Mouse (Mus musculus) ES-Bruce4 (cell line): Measurements from ENCODE around the gene Pex6. TPM values are rescaled to one million over a fixed set of nuclear protein-coding genes. Genes with fewer than 3 reads are reported as not detected.

Experiments used
- H3K27ac ChIP-seq: 2 replicates; pipeline ENCODE4 v1.5.1; 2012; ENCODE audit warnings: low read length, inconsistent platforms; ENCODE audit not compliant: insufficient read depth
- H3K27me3 ChIP-seq: 2 replicates; pipeline ENCODE4 v1.6.1; 2012; ENCODE audit warnings: mild to moderate bottlenecking, low read length, inconsistent platforms; ENCODE audit not compliant: control insufficient read depth, poor library complexity, insufficient read depth, severe bottlenecking
- H3K36me3 ChIP-seq: 2 replicates; pipeline ENCODE4 v1.6.1; 2012; ENCODE audit warnings: inconsistent platforms, mild to moderate bottlenecking, low read length, moderate library complexity; ENCODE audit not compliant: control insufficient read depth, poor library complexity, insufficient read depth, severe bottlenecking
- H3K4me1 ChIP-seq: one replicate; pipeline ENCODE4 v1.8.1; 2011; ENCODE audit warnings: low read length; ENCODE audit not compliant: control insufficient read depth, insufficient read depth
- H3K4me3 ChIP-seq: 2 replicates; pipeline ENCODE4 v1.5.1; 2011; ENCODE audit warnings: low read depth, mild to moderate bottlenecking, low read length
- H3K9ac ChIP-seq: 2 replicates; pipeline ENCODE4 v1.6.1; 2012; ENCODE audit warnings: low read depth, mild to moderate bottlenecking, inconsistent platforms; ENCODE audit not compliant: poor library complexity, severe bottlenecking
- H3K9me3 ChIP-seq: replicated peaks from 2 replicates; pipeline ENCODE4 v1.6.1; 2012; ENCODE audit warnings: mild to moderate bottlenecking, low read length, inconsistent platforms; ENCODE audit not compliant: control insufficient read depth, poor library complexity, insufficient read depth, severe bottlenecking
- CTCF ChIP-seq: IDR thresholded peaks from one replicate; pipeline ENCODE4 v1.8.1; 2011; ENCODE audit warnings: low read depth, low read length
- EP300 ChIP-seq: IDR thresholded peaks from 2 replicates; pipeline ENCODE4 v1.6.1; 2011; ENCODE audit warnings: low read depth, low read length; ENCODE audit not compliant: insufficient read depth
- POLR2A ChIP-seq: IDR thresholded peaks from one replicate; pipeline ENCODE4 v1.8.1; 2011; ENCODE audit warnings: low read length; ENCODE audit not compliant: insufficient read depth
- polyA plus RNA-seq: library from polyadenylated mRNA; stranded (reverse); fragments of >200 nt; gene quantifications from 2 replicates; pipeline ENCODE4 v1.2.4, GENCODE M21; 2011; ENCODE audit warnings: low read depth; ENCODE audit not compliant: missing spikeins, insufficient read depth, insufficient read length

The Pex6 gene
- polyA plus RNA-seq, 1 experiment: 13.4 TPM

DNA sequence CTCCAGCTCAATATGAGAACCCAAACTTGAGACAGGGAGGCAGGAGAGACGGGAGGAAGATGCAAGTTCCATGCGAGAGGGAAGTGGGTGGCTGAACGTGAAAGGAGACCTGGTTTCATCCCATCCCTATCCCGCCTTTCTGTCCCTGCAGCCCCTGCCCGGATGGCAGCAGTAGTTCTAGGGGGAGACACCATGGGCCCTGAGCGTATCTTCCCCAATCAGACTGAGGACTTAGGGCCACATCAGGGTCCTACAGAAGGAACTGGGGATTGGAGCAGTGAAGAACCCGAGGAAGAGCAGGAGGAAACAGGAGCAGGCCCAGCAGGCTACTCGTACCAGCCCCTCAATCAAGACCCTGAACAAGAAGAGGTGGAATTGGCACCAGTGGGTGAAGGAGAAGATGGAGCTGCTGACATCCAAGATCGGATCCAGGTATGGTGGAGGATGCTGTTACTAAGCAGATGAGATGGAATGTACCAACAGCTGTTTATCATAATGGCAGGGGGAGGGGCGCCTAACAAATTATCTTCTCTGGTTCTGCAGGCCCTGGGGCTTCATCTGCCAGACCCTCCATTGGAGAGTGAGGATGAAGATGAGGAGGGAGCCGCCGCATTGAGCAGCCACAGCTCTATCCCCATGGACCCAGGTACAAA lies 29.7 kb upstream of the Pex6 start:
- no peaks in the 10 kb centered on the region for H3K9me3 ChIP-seq
- H3K9ac ChIP-seq: peak overlapping the region; percentile 67
- no peak for TF ChIP-seq CTCF
- no peak for TF ChIP-seq POLR2A
- TF ChIP-seq EP300: no peak
- no peaks in the 10 kb centered on the region for H3K27me3 ChIP-seq
- H3K4me1 ChIP-seq: peaks cover 1% of the 10 kb centered on the region
- H3K4me3 ChIP-seq: peak overlapping the region; percentile 88
- H3K27ac ChIP-seq: peak overlapping the region; percentile 3; the same call in 1 of the 2 replicates
- H3K36me3 ChIP-seq: peaks cover 31% of the 10 kb centered on the region

DNA sequence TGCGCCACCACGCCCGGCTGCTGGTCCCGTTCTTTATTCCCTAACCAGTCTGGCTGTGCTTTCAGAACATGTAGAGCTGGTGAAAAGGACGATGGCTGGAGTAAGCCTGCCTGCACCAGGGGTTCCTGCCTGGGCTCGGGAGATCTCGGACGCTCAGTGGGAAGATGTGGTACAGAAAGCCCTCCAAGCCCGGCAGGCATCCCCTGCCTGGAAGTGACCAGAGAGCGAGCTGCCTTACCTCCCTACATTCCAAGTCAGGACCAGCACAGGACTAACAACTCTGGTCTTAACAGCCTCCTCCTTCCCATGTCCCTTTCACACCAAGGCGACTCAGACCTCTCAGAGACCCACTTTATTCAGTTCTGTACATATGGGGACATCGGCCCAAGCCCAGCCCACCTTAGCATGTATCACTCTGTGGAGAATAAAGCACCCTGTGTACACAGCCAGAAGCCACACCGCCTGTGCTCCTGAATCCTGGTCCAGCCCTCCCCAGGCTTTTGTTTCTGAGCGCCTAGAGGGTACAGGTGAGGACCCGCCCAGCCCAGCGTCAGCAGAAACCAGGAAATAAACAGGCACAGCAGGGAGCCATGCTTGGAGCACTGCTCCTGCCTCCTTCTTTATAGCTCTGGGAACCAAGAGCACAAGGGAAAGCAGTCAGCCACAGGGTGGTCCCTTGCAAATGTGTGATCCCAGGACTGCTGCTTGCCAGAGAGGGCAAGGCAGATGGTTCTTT lies 28.4 kb upstream of the Pex6 start:
- no peak for TF ChIP-seq POLR2A
- peak; percentile 78 for TF ChIP-seq EP300
- H3K4me3 ChIP-seq: peak overlapping the region; percentile 10
- peaks cover 1% of the 10 kb centered on the region for H3K4me1 ChIP-seq
- no peaks in the 10 kb centered on the region for H3K27me3 ChIP-seq
- H3K9ac ChIP-seq: no peak overlapping the region
- peaks cover 31% of the 10 kb centered on the region for H3K36me3 ChIP-seq
- H3K27ac ChIP-seq: peak overlapping the region; percentile 91
- H3K9me3 ChIP-seq: no peaks in the 10 kb centered on the region

DNA sequence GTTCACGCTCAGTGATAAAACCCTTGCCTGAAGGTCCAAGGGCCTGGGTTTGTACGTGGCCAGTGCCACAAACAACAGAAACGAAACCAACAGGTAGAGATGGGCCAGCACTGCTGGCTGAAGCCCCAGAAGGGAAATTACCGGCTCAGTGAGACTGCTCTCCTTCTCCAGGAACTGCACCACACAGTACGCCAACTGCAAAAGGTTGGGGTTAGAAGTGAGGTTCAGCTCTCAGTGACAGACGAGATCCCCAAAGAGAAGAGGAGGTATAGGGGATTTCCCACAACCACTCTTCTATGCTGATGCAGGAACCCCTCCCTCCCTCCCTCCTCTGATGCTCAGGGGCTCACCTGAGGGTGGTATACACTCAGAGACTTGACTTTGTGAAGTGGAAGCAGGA lies 25.4 kb upstream of the Pex6 start:
- TF ChIP-seq POLR2A (no peak), CTCF (no peak), EP300 (no peak)
- no peak overlapping the region for H3K4me3 ChIP-seq
- no peaks in the 10 kb centered on the region for H3K27me3 ChIP-seq
- no peaks in the 10 kb centered on the region for H3K4me1 ChIP-seq
- peaks cover 31% of the 10 kb centered on the region for H3K36me3 ChIP-seq
- no peak overlapping the region for H3K9ac ChIP-seq
- H3K9me3 ChIP-seq: no peaks in the 10 kb centered on the region
- H3K27ac ChIP-seq: no peak overlapping the region

DNA sequence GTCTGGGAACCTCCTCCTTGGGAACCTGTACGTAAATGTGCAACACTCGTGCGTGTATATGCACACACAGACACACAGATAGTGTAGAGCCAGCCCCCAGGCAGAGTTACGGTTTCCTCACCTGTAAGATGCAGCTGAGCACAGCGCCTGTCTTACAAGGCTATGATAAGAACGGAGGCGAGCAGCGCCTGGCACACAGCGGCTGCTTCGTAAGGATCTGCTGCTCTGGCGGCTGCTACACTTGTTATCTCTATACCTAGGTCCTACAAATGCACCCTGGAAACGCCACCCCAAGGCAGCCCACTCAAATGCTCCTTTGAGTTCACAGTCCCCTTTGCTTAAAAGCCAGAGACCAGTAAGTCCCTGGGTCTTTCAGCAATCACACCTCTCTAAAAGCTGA lies 20.6 kb upstream of the Pex6 start:
- Histone ChIP-seq H3K4me3 (no peak overlapping the region), H3K9me3 (no peaks in the 10 kb centered on the region), H3K27me3 (no peaks in the 10 kb centered on the region), H3K36me3 (peaks cover 16% of the 10 kb centered on the region), H3K4me1 (no peaks in the 10 kb centered on the region), H3K9ac (no peak overlapping the region), H3K27ac (no peak overlapping the region)
- TF ChIP-seq CTCF: no peak
- TF ChIP-seq EP300: no peak
- no peak for TF ChIP-seq POLR2A

DNA sequence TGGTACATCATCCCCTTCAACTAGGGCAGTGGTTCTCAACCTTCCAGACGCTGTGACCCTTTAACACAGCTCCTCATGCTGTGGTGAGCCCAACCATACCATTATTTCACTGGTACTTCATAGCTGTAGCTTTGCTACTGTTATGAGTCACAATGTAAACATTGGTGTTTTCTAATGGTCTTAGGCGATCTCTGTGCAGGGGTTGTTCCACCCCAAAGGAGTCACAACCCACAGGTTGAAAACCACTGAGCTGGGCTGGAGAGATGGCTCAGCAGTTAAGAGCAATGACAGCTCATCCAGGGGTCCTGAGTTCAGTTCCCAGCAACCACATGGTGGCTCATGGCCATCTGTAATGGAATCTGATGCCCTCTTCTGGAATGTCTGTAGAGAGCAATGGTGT lies 19.9 kb upstream of the Pex6 start:
- TF ChIP-seq POLR2A: no peak
- no peak for TF ChIP-seq EP300
- TF ChIP-seq CTCF: no peak
- H3K27me3 ChIP-seq: no peaks in the 10 kb centered on the region
- no peaks in the 10 kb centered on the region for H3K4me1 ChIP-seq
- no peak overlapping the region for H3K27ac ChIP-seq
- no peaks in the 10 kb centered on the region for H3K9me3 ChIP-seq
- H3K36me3 ChIP-seq: peaks cover 9% of the 10 kb centered on the region; the same call in 1 of the 2 replicates
- no peak overlapping the region for H3K9ac ChIP-seq
- no peak overlapping the region for H3K4me3 ChIP-seq

DNA sequence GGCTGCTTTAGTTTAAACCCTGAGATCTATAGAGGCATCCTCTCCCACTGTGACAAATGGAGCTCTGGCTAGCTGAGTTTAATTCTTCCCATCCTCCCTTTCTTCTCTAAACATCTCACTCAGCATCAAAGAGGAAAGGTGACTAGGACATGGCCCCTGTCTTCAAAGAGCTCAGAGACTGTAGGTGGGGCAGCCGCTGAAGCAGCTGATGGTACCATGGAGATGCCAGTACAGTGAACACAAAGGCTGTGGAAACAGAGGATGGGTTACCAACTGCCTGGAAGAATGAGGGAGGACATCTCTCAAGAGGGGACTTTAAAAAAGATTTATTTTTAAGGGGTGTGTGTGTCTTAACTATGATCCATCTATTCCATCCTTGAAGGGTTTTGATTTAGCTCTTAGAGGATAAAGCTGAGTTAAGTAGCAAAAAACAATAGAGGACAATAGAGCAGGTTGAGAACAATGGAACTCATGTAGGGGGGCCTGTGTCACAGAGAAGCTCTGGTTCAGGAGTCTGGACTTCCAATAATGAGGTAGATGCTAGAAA lies 16.7 kb upstream of the Pex6 start:
- Histone ChIP-seq H3K4me3 (no peak overlapping the region), H3K27me3 (no peaks in the 10 kb centered on the region), H3K4me1 (no peaks in the 10 kb centered on the region), H3K36me3 (no peaks in the 10 kb centered on the region), H3K9ac (no peak overlapping the region), H3K9me3 (no peaks in the 10 kb centered on the region), H3K27ac (no peak overlapping the region)
- TF ChIP-seq EP300 (no peak), CTCF (no peak), POLR2A (no peak)
